Mouse (Mus musculus) R1 (cell line): ENCODE measurements around the gene AA986860.

Source experiments
- DNase-seq: peaks from one replicate; pipeline ENCODE4 v3.0.0-alpha.2; 2018; ENCODE audit warnings: low read depth, low spot score

The AA986860 gene

GRCm38 (mm10) chr1:130775691-130776331, 44.0 kb downstream of the AA986860 start:
- no peak for DNase-seq

- DNase-seq = peak; percentile 6
These were observed 44.9 kb downstream of the AA986860 start for GRCm38 (mm10) chr1:130776645-130777044.

- no peak for DNase-seq
These were observed 48.1 kb downstream of the AA986860 start for GRCm38 (mm10) chr1:130779867-130780266.

- peak; percentile 43 for DNase-seq
These were observed 52.3 kb downstream of the AA986860 start for GRCm38 (mm10) chr1:130784054-130784453.

- peak; percentile 36 for DNase-seq
These were observed 55.2 kb downstream of the AA986860 start for GRCm38 (mm10) chr1:130787001-130787400.

- peak; percentile 11 for DNase-seq
These were observed 58.0 kb downstream of the AA986860 start for GRCm38 (mm10) chr1:130789512-130790451.
